Mouse (Mus musculus): ENCODE results near the gene Pla2g12a. TPM values are rescaled to one million over a fixed set of nuclear protein-coding genes. Genes with fewer than 3 reads are reported as not detected.

The Pla2g12a gene
- polyA plus RNA-seq, 1 experiment, result 20.3 TPM

DNA sequence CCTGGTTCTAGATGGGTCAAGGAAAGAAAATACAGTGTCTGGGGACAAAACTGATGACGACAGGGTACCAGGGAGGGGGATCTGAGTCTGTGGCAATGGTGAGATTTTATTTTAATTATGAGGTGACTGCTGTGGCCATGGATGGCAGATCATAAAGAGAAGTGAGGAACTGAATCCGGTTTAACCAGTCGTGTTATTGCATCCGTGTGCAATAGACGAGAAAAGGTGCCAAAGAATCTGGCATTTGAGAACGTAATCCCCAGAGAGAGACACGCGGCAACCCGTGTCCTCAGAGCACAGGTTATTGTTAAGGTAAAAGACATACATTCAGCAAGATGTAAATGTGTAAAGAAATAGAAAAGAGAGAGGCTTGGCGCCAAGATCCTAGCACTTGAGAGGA is 1.1 kb upstream of the Pla2g12a start:
- no peaks in the 10 kb centered on the region for H3K27me3 ChIP-seq (ENCODE audit: control insufficient read depth, insufficient read depth, insufficient read length)
- no peak overlapping the region for H3K4me3 ChIP-seq (ENCODE audit: insufficient read depth, poor library complexity, severe bottlenecking)
- no peaks in the 10 kb centered on the region for H3K36me3 ChIP-seq (ENCODE audit: control insufficient read depth, insufficient read depth)
- no peak overlapping the region for H3ac ChIP-seq (ENCODE audit: control insufficient read depth, insufficient read length, low read depth)
- no peaks in the 10 kb centered on the region for H3K79me3 ChIP-seq (ENCODE audit: low read depth)
- TF ChIP-seq MAX (IDR thresholded peaks at IDR 0.05), result no peak
- TF ChIP-seq FOSL1 (IDR thresholded peaks at IDR 0.05; ENCODE audit: insufficient read depth, low read length, poor library complexity, severe bottlenecking), result no peak
- TF ChIP-seq CTCF (IDR thresholded peaks at IDR 0.05; ENCODE audit: control insufficient read depth, insufficient read depth, insufficient read length), result no peak
- no peak for TF ChIP-seq CEBPB (IDR thresholded peaks at IDR 0.05; ENCODE audit: low read depth)
- no peak for TF ChIP-seq USF1 (IDR thresholded peaks at IDR 0.05; ENCODE audit: low read depth)
- TF ChIP-seq MYOG (IDR thresholded peaks at IDR 0.05; ENCODE audit: control insufficient read depth, extremely low read depth, insufficient read length), result no peak
- no peak for TF ChIP-seq MYOD1 (IDR thresholded peaks at IDR 0.05; ENCODE audit: control insufficient read depth, insufficient read length, low read depth)
- no peaks in the 10 kb centered on the region for H3K79me2 ChIP-seq (ENCODE audit: control insufficient read depth, insufficient read depth)

DNA sequence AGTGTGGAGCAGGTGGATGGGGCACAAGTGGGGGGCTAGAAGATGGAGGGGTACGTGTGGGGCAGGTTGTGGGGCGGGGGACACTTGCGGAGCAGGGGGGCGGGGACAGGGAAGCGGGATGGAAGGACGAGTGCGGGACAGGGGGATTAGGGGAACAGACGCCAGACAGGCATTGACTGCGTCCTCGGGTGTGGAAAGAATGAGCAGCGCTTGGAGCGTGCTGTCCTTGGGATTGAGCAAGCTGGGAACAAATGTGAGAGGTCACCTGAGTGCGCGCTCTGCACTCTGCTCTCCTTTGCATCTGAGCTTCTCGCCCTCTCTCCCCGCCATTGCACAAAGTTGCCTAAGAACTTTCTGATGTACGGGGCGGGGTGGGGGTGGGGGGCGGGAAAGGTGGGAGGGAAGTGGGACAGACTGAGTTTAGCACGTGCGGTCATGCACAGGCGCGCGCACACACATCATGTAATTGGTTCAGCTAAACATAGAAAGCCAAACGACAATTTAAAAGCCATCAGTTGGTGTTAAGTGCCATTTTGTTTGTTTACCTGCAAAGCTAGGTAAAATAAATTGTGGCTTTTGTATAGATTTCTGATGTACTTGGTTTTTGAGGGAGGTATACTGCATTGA is 838 bp downstream of the Pla2g12a start:
- H3K79me3 ChIP-seq (ENCODE audit: low read depth), result no peaks in the 10 kb centered on the region
- H3K79me2 ChIP-seq (ENCODE audit: control insufficient read depth, insufficient read depth), result no peaks in the 10 kb centered on the region
- no peaks in the 10 kb centered on the region for H3K36me3 ChIP-seq (ENCODE audit: control insufficient read depth, insufficient read depth)
- TF ChIP-seq MAX (IDR thresholded peaks at IDR 0.05), result no peak
- TF ChIP-seq MYOD1 (IDR thresholded peaks at IDR 0.05; ENCODE audit: control insufficient read depth, insufficient read length, low read depth), result no peak
- TF ChIP-seq CEBPB (IDR thresholded peaks at IDR 0.05; ENCODE audit: low read depth), result no peak
- TF ChIP-seq CTCF (IDR thresholded peaks at IDR 0.05; ENCODE audit: control insufficient read depth, insufficient read depth, insufficient read length), result no peak
- no peak for TF ChIP-seq FOSL1 (IDR thresholded peaks at IDR 0.05; ENCODE audit: insufficient read depth, low read length, poor library complexity, severe bottlenecking)
- no peak for TF ChIP-seq USF1 (IDR thresholded peaks at IDR 0.05; ENCODE audit: low read depth)
- no peak for TF ChIP-seq MYOG (IDR thresholded peaks at IDR 0.05; ENCODE audit: control insufficient read depth, extremely low read depth, insufficient read length)
- H3ac ChIP-seq (ENCODE audit: control insufficient read depth, insufficient read length, low read depth), result peak overlapping the region; percentile 33
- H3K4me3 ChIP-seq (ENCODE audit: insufficient read depth, poor library complexity, severe bottlenecking), result peak overlapping the region; percentile 43
- no peaks in the 10 kb centered on the region for H3K27me3 ChIP-seq (ENCODE audit: control insufficient read depth, insufficient read depth, insufficient read length)

DNA sequence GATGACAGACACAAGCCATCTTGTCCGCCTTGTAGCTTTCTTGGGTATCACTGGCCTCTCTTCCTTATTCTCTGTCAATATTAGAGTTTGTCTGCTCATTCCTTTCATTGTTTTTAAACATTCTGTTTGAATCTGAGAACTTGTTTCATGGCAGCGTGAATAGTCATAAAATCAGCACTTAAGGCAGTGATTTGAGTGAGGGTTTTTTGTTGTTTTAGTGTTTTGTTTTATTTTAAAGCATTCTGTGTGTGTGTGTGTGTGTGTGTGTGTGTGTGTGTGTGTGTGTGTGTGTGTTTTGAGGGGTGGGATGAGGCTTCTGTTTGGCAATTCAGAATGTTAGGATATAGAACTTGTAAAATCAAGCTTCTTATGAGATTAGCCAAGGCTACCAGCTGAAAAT is 1.5 kb downstream of the Pla2g12a start:
- TF ChIP-seq FOSL1 (IDR thresholded peaks at IDR 0.05; ENCODE audit: insufficient read depth, low read length, poor library complexity, severe bottlenecking) (no peak), USF1 (IDR thresholded peaks at IDR 0.05; ENCODE audit: low read depth) (no peak), CTCF (IDR thresholded peaks at IDR 0.05; ENCODE audit: control insufficient read depth, insufficient read depth, insufficient read length) (no peak), MAX (IDR thresholded peaks at IDR 0.05) (no peak), CEBPB (IDR thresholded peaks at IDR 0.05; ENCODE audit: low read depth) (no peak), MYOD1 (IDR thresholded peaks at IDR 0.05; ENCODE audit: control insufficient read depth, insufficient read length, low read depth) (no peak), MYOG (IDR thresholded peaks at IDR 0.05; ENCODE audit: control insufficient read depth, extremely low read depth, insufficient read length) (no peak)
- H3ac ChIP-seq (ENCODE audit: control insufficient read depth, insufficient read length, low read depth), result no peak overlapping the region
- no peak overlapping the region for H3K4me3 ChIP-seq (ENCODE audit: insufficient read depth, poor library complexity, severe bottlenecking)
- no peaks in the 10 kb centered on the region for H3K79me2 ChIP-seq (ENCODE audit: control insufficient read depth, insufficient read depth)
- no peaks in the 10 kb centered on the region for H3K79me3 ChIP-seq (ENCODE audit: low read depth)
- no peaks in the 10 kb centered on the region for H3K36me3 ChIP-seq (ENCODE audit: control insufficient read depth, insufficient read depth)
- no peaks in the 10 kb centered on the region for H3K27me3 ChIP-seq (ENCODE audit: control insufficient read depth, insufficient read depth, insufficient read length)

GRCm38 (mm10) chr3:129880925-129881593 is 2.7 kb downstream of the Pla2g12a start:
- Histone ChIP-seq H3K36me3 (ENCODE audit: control insufficient read depth, insufficient read depth) (no peaks in the 10 kb centered on the region), H3ac (ENCODE audit: control insufficient read depth, insufficient read length, low read depth) (no peak overlapping the region), H3K79me2 (ENCODE audit: control insufficient read depth, insufficient read depth) (no peaks in the 10 kb centered on the region), H3K79me3 (ENCODE audit: low read depth) (no peaks in the 10 kb centered on the region), H3K27me3 (ENCODE audit: control insufficient read depth, insufficient read depth, insufficient read length) (no peaks in the 10 kb centered on the region), H3K4me3 (ENCODE audit: insufficient read depth, poor library complexity, severe bottlenecking) (no peak overlapping the region)
- TF ChIP-seq USF1 (IDR thresholded peaks at IDR 0.05; ENCODE audit: low read depth) (no peak), MYOD1 (IDR thresholded peaks at IDR 0.05; ENCODE audit: control insufficient read depth, insufficient read length, low read depth) (no peak), FOSL1 (IDR thresholded peaks at IDR 0.05; ENCODE audit: insufficient read depth, low read length, poor library complexity, severe bottlenecking) (no peak), CTCF (IDR thresholded peaks at IDR 0.05; ENCODE audit: control insufficient read depth, insufficient read depth, insufficient read length) (no peak), MYOG (IDR thresholded peaks at IDR 0.05; ENCODE audit: control insufficient read depth, extremely low read depth, insufficient read length) (no peak), CEBPB (IDR thresholded peaks at IDR 0.05; ENCODE audit: low read depth) (no peak), MAX (IDR thresholded peaks at IDR 0.05) (no peak)

- H3K4me3 ChIP-seq (ENCODE audit: insufficient read depth, poor library complexity, severe bottlenecking), result no peak overlapping the region
- no peaks in the 10 kb centered on the region for H3K79me2 ChIP-seq (ENCODE audit: control insufficient read depth, insufficient read depth)
- TF ChIP-seq CEBPB (IDR thresholded peaks at IDR 0.05; ENCODE audit: low read depth) (no peak), FOSL1 (IDR thresholded peaks at IDR 0.05; ENCODE audit: insufficient read depth, low read length, poor library complexity, severe bottlenecking) (no peak), MAX (IDR thresholded peaks at IDR 0.05) (no peak)
- no peaks in the 10 kb centered on the region for H3K79me3 ChIP-seq (ENCODE audit: low read depth)
- H3ac ChIP-seq (ENCODE audit: control insufficient read depth, insufficient read length, low read depth), result no peak overlapping the region
- H3K27me3 ChIP-seq (ENCODE audit: control insufficient read depth, insufficient read depth, insufficient read length), result no peaks in the 10 kb centered on the region
- H3K36me3 ChIP-seq (ENCODE audit: control insufficient read depth, insufficient read depth), result no peaks in the 10 kb centered on the region
Measured at GRCm38 (mm10) chr3:129885577-129885976, 7.2 kb downstream of the Pla2g12a start.

Measured in C2C12 (cell line).